Mouse (Mus musculus) CH12.LX (cell line): ENCODE measurements around the gene Fuk. TPM values are rescaled to one million over a fixed set of nuclear protein-coding genes. Genes with fewer than 3 reads are reported as not detected.
A peak's percentile ranks its signal among the peaks of the same experiment; 100 is the strongest.

Source experiments
- DNase-seq: peaks from one replicate; pipeline ENCODE4 v3.0.0-alpha.2; 2013; ENCODE audit errors: extremely low read depth
- H3K27ac ChIP-seq: 2 replicates; pipeline ENCODE4 v1.5.1; 2012; ENCODE audit warnings: low read depth, mild to moderate bottlenecking, control low read depth, moderate library complexity; ENCODE audit not compliant: insufficient read depth
- H3K27me3 ChIP-seq: replicated peaks from 2 replicates; pipeline ENCODE3; 2012; ENCODE audit warnings: inconsistent platforms
- H3K36me3 ChIP-seq, 2 experiments: replicated peaks in 1 of 2; 2 replicates each; pipeline versions ENCODE3 to v1.6.1; 2012; ENCODE audit warnings: inconsistent platforms in 1 of 2, low read length in 1 of 2, mild to moderate bottlenecking in 1 of 2, mixed read lengths in 1 of 2, moderate library complexity in 1 of 2; ENCODE audit not compliant: control insufficient read depth in 1 of 2, insufficient read depth in 1 of 2
- H3K4me1 ChIP-seq, 2 experiments: 2 replicates each; pipeline ENCODE4 v1.6.1; 2012; ENCODE audit warnings: inconsistent platforms in 1 of 2, moderate library complexity in 1 of 2; ENCODE audit not compliant: insufficient read depth in 2 of 2, control insufficient read depth in 1 of 2
- H3K4me2 ChIP-seq: 2 replicates; pipeline ENCODE4 v1.6.1; 2012; ENCODE audit warnings: low read depth, mild to moderate bottlenecking, control low read depth; ENCODE audit not compliant: poor library complexity, insufficient read depth, severe bottlenecking
- H3K4me3 ChIP-seq, 3 experiments: fragments of 150-350 bp in 1 of 3; sonication (generic) in 1 of 3; replicated peaks in 1 of 3; 2 replicates each; pipeline versions ENCODE3 to v1.5.1; 2011 to 2012; ENCODE audit warnings: low read depth in 2 of 3, low read length in 2 of 3, mild to moderate bottlenecking in 2 of 3, moderate library complexity in 2 of 3, control low read depth in 1 of 3, improper control_type of control experiment in 1 of 3, inconsistent platforms in 1 of 3, mixed read lengths in 1 of 3; ENCODE audit not compliant: poor library complexity in 1 of 3
- H3K79me2 ChIP-seq: replicated peaks from 2 replicates; pipeline ENCODE4 v1.6.1; 2012; ENCODE audit warnings: mild to moderate bottlenecking, moderate library complexity; ENCODE audit not compliant: control insufficient read depth, poor library complexity, insufficient read depth, severe bottlenecking; ENCODE audit errors: extremely low read depth
- H3K9ac ChIP-seq: 2 replicates; pipeline ENCODE4 v1.6.1; 2012; ENCODE audit warnings: low read depth, mild to moderate bottlenecking, control low read depth, moderate library complexity; ENCODE audit not compliant: insufficient read depth
- H3K9me3 ChIP-seq: replicated peaks from 2 replicates; pipeline ENCODE3; 2012; ENCODE audit warnings: low read length, inconsistent platforms, mixed read lengths
- EP300 ChIP-seq: IDR thresholded peaks from 2 replicates; pipeline ENCODE4 v1.6.1; 2011; ENCODE audit warnings: low read length, improper control_type of control experiment
- HCFC1 ChIP-seq: IDR thresholded peaks from 2 replicates; pipeline ENCODE4 v1.6.1; 2012; ENCODE audit warnings: low read depth, mild to moderate bottlenecking, inconsistent platforms, low read length, improper control_type of control experiment
- MAX ChIP-seq: IDR thresholded peaks from 2 replicates; pipeline ENCODE4 v1.6.1; 2011; ENCODE audit warnings: low read length, improper control_type of control experiment
- MXI1 ChIP-seq: IDR thresholded peaks from 2 replicates; pipeline ENCODE4 v1.6.1; 2011; ENCODE audit warnings: mild to moderate bottlenecking, low read depth, low read length, improper control_type of control experiment
- MYC ChIP-seq: IDR thresholded peaks from 2 replicates; pipeline ENCODE4 v1.6.1; 2011; ENCODE audit warnings: low read depth, mild to moderate bottlenecking, improper control_type of control experiment, low read length
- NELFE ChIP-seq: IDR thresholded peaks from 2 replicates; pipeline ENCODE4 v1.6.1; 2011; ENCODE audit warnings: low read depth, low read length, improper control_type of control experiment
- NRF1 ChIP-seq: IDR thresholded peaks from 2 replicates; pipeline ENCODE4 v1.6.1; 2014; ENCODE audit warnings: low read depth, mild to moderate bottlenecking, inconsistent platforms, low read length, improper control_type of control experiment, moderate library complexity
- POLR2A ChIP-seq: IDR thresholded peaks from 2 replicates; pipeline ENCODE4 v1.6.1; 2011; ENCODE audit warnings: low read depth, mild to moderate bottlenecking, improper control_type of control experiment, low read length
- RAD21 ChIP-seq: IDR thresholded peaks from 2 replicates; pipeline ENCODE4 v1.6.1; 2011; ENCODE audit warnings: low read depth, mild to moderate bottlenecking, low read length, improper control_type of control experiment, moderate library complexity
- SIN3A ChIP-seq: IDR thresholded peaks from 2 replicates; pipeline ENCODE4 v1.6.1; 2012; ENCODE audit warnings: low read length, improper control_type of control experiment, inconsistent platforms
- USF1 ChIP-seq: IDR thresholded peaks from 2 replicates; pipeline ENCODE4 v1.6.1; 2014; ENCODE audit warnings: low read depth, mild to moderate bottlenecking, inconsistent platforms, low read length, improper control_type of control experiment
- ZC3H11A ChIP-seq: IDR thresholded peaks from 2 replicates; pipeline ENCODE4 v1.6.1; 2012; ENCODE audit warnings: low read depth, mild to moderate bottlenecking, inconsistent platforms, low read length, improper control_type of control experiment
- ZKSCAN1 ChIP-seq: IDR thresholded peaks from 2 replicates; pipeline ENCODE4 v1.6.1; 2012; ENCODE audit warnings: low read depth, inconsistent platforms, low read length, improper control_type of control experiment, borderline replicate concordance
- ZMIZ1 ChIP-seq: IDR thresholded peaks from 2 replicates; pipeline ENCODE4 v1.6.1; 2012; ENCODE audit warnings: low read depth, mild to moderate bottlenecking, inconsistent platforms, low read length, improper control_type of control experiment
- ZNF384 ChIP-seq: IDR thresholded peaks from 2 replicates; pipeline ENCODE4 v1.6.1; 2012; ENCODE audit warnings: low read depth, low read length, improper control_type of control experiment, inconsistent platforms
- dilution Hi-C: fragments of 300-500 bp; cut with MboI; formaldehyde crosslinking; loops from 2 replicates; pipeline ENCODE4 v1.14.3; 2020; ENCODE audit warnings: low sequenced_read_pairs; ENCODE audit not compliant: extremely low pct_unique_long_range_greater_than_20kb, extremely low pct_ligation_motif_present
- in situ Hi-C: fragments of 300-500 bp; cut with MboI; formaldehyde crosslinking; loops from 3 replicates; pipeline ENCODE4 v1.14.3; 2019; ENCODE audit warnings: low sequenced_read_pairs, low pct_ligation_motif_present, low pct_unique_long_range_greater_than_20kb, mixed read lengths
- polyA plus RNA-seq: library from polyadenylated mRNA; unstranded; fragments of >175 nt; gene quantifications from 2 replicates; pipeline ENCODE4 v1.2.1, GENCODE M21; 2012; ENCODE audit warnings: low read depth; ENCODE audit not compliant: insufficient read length
- total RNA-seq, 2 experiments: library from RNA; depleted of rRNA; stranded (reverse); fragments of 300-350 nt in 1 of 2; fragments of >200 nt in 1 of 2; gene quantifications; 2 replicates each; pipeline ENCODE4 v1.2.3; 2012 to 2014

Fuk gene
- total and polyA plus RNA-seq, 3 experiments = 6.4 to 14.4 (median 6.8) TPM

GRCm38 (mm10) chr8:110925691-110926140, 23.4 kb upstream of the Fuk start (continued):
- TF ChIP-seq NELFE = 0 out of 2 replicates have a peak, but pooled peaks have one; percentile 52

DNA sequence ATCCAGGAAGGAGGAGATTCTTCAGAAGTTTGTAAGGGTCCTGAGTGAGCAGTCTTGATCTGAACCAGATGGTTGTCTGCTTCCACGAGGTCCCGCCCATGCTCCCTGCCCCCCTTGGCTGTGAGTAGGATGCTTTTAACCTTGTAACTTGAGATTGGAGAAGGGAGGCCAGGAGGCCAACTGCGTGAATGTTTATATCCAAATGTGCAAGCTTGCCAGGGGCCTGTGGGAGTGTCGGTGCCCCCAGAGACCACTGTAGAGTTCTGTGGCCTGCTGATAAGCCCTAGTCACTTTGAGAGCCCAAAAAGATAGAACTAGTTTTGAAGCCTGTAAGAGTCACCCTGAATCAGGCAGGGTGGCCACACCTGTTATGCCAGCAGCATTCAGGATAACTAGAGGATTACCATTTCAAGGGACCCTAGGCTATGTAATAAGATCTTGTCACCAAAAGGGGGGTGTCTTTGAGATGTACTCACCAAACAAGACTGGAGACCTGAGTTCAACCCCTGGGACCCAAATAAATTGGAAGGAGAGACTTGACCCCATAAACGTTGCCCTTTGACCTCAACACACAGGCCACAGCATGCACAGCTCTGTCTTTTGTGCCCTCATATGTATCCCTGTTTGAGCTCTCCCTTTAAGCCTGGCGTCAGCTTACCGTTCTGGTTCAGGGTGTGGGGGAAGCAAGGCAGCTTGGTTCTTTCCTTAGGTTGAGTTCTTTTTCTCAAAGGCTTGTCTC, 19.4 kb upstream of the Fuk start:
- peaks cover 11 to 70% of the 10 kb centered on the region in 2 experiments for H3K4me1 ChIP-seq
- no peak for DNase-seq
- peak overlapping the region; percentile 96 for H3K9ac ChIP-seq
- H3K4me2 ChIP-seq = peak overlapping the region; percentile 89
- peaks cover 4% of the 10 kb centered on the region for H3K9me3 ChIP-seq
- H3K27me3 ChIP-seq = no peaks in the 10 kb centered on the region
- peak overlapping the region; percentile 87 to 98 (median 89) for H3K4me3 ChIP-seq
- peak overlapping the region; percentile 72 for H3K27ac ChIP-seq
- H3K36me3 ChIP-seq = peaks cover 4 to 24% of the 10 kb centered on the region in 2 experiments
- in situ Hi-C loops = no loop called here
- H3K79me2 ChIP-seq = peaks cover 57% of the 10 kb centered on the region
- TF ChIP-seq HCFC1 (peak; percentile 22; the same call in 1 of the 2 replicates), RAD21 (no peak), POLR2A (no peak), MAX (peak; percentile 26; the same call in 1 of the 2 replicates), MYC (peak; percentile 18; the same call in 1 of the 2 replicates)
- dilution Hi-C loops = no loop called here

GRCm38 (mm10) chr8:110920773-110921277, 18.5 kb upstream of the Fuk start:
- peak overlapping the region; percentile 72 for H3K27ac ChIP-seq
- H3K9me3 ChIP-seq = peaks cover 4% of the 10 kb centered on the region
- no peak for DNase-seq
- peak overlapping the region; percentile 96 for H3K9ac ChIP-seq
- H3K36me3 ChIP-seq = peaks cover 4 to 24% of the 10 kb centered on the region in 2 experiments
- peaks cover 11 to 65% of the 10 kb centered on the region in 2 experiments for H3K4me1 ChIP-seq
- peak overlapping the region; percentile 89 for H3K4me2 ChIP-seq
- H3K27me3 ChIP-seq = no peaks in the 10 kb centered on the region
- peaks cover 54% of the 10 kb centered on the region for H3K79me2 ChIP-seq
- dilution Hi-C loops = no loop called here
- in situ Hi-C loops = no loop called here
- H3K4me3 ChIP-seq = peak overlapping the region; percentile 87 to 98 (median 89)
- no peak for TF ChIP-seq ZNF384
- no peak for TF ChIP-seq ZC3H11A
- TF ChIP-seq ZMIZ1 = peak; percentile 46; the same call in 1 of the 2 replicates
- TF ChIP-seq ZKSCAN1 = no peak
- no peak for TF ChIP-seq RAD21
- no peak for TF ChIP-seq EP300
- peak; percentile 71 for TF ChIP-seq MXI1
- TF ChIP-seq SIN3A = 0 out of 2 replicates have a peak, but pooled peaks have one; percentile 19
- TF ChIP-seq NRF1 = no peak
- TF ChIP-seq POLR2A = peak; percentile 3; the same call in 1 of the 2 replicates
- TF ChIP-seq USF1 = no peak
